Mouse (Mus musculus): ENCODE data around the gene Olfml2b.

The Olfml2b gene

GRCm38 (mm10) chr1:170644255-170645205, at the start of gene Olfml2b:
Gene Olfml2b, plus strand, starts transcription at chr1:170644532.
- DNase-seq (ENCODE audit: low read depth, low spot score): peak; percentile 72

GRCm38 (mm10) chr1:170594575-170594974, 49.8 kb upstream of the Olfml2b start:
- no peak for DNase-seq (ENCODE audit: low read depth, low spot score)

- no peak for DNase-seq (ENCODE audit: low read depth, low spot score)
These were observed 38.9 kb upstream of the Olfml2b start for GRCm38 (mm10) chr1:170605228-170606001.

- DNase-seq (ENCODE audit: low read depth, low spot score): no peak
These were observed 37.0 kb upstream of the Olfml2b start for GRCm38 (mm10) chr1:170607231-170607917.

GRCm38 (mm10) chr1:170608461-170609071, 35.8 kb upstream of the Olfml2b start:
- no peak for DNase-seq (ENCODE audit: low read depth, low spot score)

- no peak for DNase-seq (ENCODE audit: low read depth, low spot score)
These were observed 34.5 kb upstream of the Olfml2b start for GRCm38 (mm10) chr1:170609872-170610271.

GRCm38 (mm10) chr1:170610289-170610688, 34.0 kb upstream of the Olfml2b start:
- no peak for DNase-seq (ENCODE audit: low read depth, low spot score)

GRCm38 (mm10) chr1:170610695-170611094, 33.6 kb upstream of the Olfml2b start:
- DNase-seq (ENCODE audit: low read depth, low spot score): no peak

GRCm38 (mm10) chr1:170611631-170612030, 32.7 kb upstream of the Olfml2b start:
- DNase-seq (ENCODE audit: low read depth, low spot score): no peak

GRCm38 (mm10) chr1:170612968-170613872, 31.1 kb upstream of the Olfml2b start:
- DNase-seq (ENCODE audit: low read depth, low spot score): peak; percentile 69

- no peak for DNase-seq (ENCODE audit: low read depth, low spot score)
These were observed 24.5 kb upstream of the Olfml2b start for GRCm38 (mm10) chr1:170619686-170620374.

- DNase-seq (ENCODE audit: low read depth, low spot score): no peak
These were observed 21.4 kb upstream of the Olfml2b start for GRCm38 (mm10) chr1:170622934-170623333.

GRCm38 (mm10) chr1:170623432-170623831, 20.9 kb upstream of the Olfml2b start:
- no peak for DNase-seq (ENCODE audit: low read depth, low spot score)

GRCm38 (mm10) chr1:170630489-170630888, 13.8 kb upstream of the Olfml2b start:
- DNase-seq (ENCODE audit: low read depth, low spot score): no peak

- no peak for DNase-seq (ENCODE audit: low read depth, low spot score)
These were observed 12.8 kb upstream of the Olfml2b start for GRCm38 (mm10) chr1:170631571-170631970.

GRCm38 (mm10) chr1:170632385-170632784, 11.9 kb upstream of the Olfml2b start:
- DNase-seq (ENCODE audit: low read depth, low spot score): peak; percentile 85

- DNase-seq (ENCODE audit: low read depth, low spot score): no peak
These were observed 11.5 kb upstream of the Olfml2b start for GRCm38 (mm10) chr1:170632856-170633255.

GRCm38 (mm10) chr1:170638941-170639340, 5.4 kb upstream of the Olfml2b start:
- DNase-seq (ENCODE audit: low read depth, low spot score): no peak

- no peak for DNase-seq (ENCODE audit: low read depth, low spot score)
These were observed 1.7 kb downstream of the Olfml2b start for GRCm38 (mm10) chr1:170645896-170646605.
